Mouse (Mus musculus) embryonic facial prominence, embryonic 14.5 days (tissue): ENCODE data around the gene Krcc1. TPM values are rescaled to one million over a fixed set of nuclear protein-coding genes. Genes with fewer than 3 reads are reported as not detected.
A peak's percentile ranks its signal among the peaks of the same experiment; 100 is the strongest.
"Not testable (repeated sequence)": the region's sequence is repeated elsewhere in the genome, so short reads cannot be mapped to it uniquely, and the experiment has no call there.

Experiments
- ATAC-seq: fragments of 200-750 bp; cut with Nextera tagmentation; 2 replicates; pipeline ENCODE4 v1.8.0; 2017; ENCODE audit warnings: low read depth, moderate number of reproducible peaks, moderate TSS enrichment
- DNase-seq: peaks from one replicate; pipeline ENCODE4 v3.0.0-alpha.2; 2015; ENCODE audit warnings: low spot score
- H3K27ac ChIP-seq: fragments of 300-500 bp; sonication (generic); replicated peaks from 2 replicates; pipeline ENCODE4 v1.5.1; 2014; ENCODE audit warnings: low read depth, mild to moderate bottlenecking, low read length, moderate library complexity
- H3K27me3 ChIP-seq: fragments of 300-500 bp; sonication (generic); replicated peaks from 2 replicates; pipeline ENCODE4 v1.6.1; 2014; ENCODE audit warnings: low read length; ENCODE audit not compliant: control insufficient read depth, insufficient read depth
- H3K36me3 ChIP-seq: fragments of 300-500 bp; sonication (generic); 2 replicates; pipeline ENCODE4 v1.6.1; 2014; ENCODE audit warnings: low read length, mixed read lengths; ENCODE audit not compliant: control insufficient read depth, insufficient read depth
- H3K4me1 ChIP-seq: fragments of 300-500 bp; sonication (generic); 2 replicates; pipeline ENCODE4 v1.6.1; 2014; ENCODE audit warnings: antibody characterized with exemption, low read length; ENCODE audit not compliant: control insufficient read depth, insufficient read depth
- H3K4me2 ChIP-seq: fragments of 300-500 bp; sonication (generic); 2 replicates; pipeline ENCODE4 v1.6.1; 2014; ENCODE audit warnings: low read depth, mild to moderate bottlenecking, low read length, moderate library complexity, mixed read lengths
- H3K4me3 ChIP-seq: fragments of 300-500 bp; sonication (generic); 2 replicates; pipeline ENCODE4 v1.5.1; 2014; ENCODE audit warnings: low read depth, mild to moderate bottlenecking, low read length
- H3K9ac ChIP-seq: fragments of 300-500 bp; sonication (generic); 2 replicates; pipeline ENCODE4 v1.6.1; 2014; ENCODE audit warnings: low read depth, mild to moderate bottlenecking, low read length, moderate library complexity, mixed read lengths
- H3K9me3 ChIP-seq: fragments of 300-500 bp; sonication (generic); 2 replicates; pipeline ENCODE4 v1.6.1; 2016; ENCODE audit warnings: low read length; ENCODE audit not compliant: control insufficient read depth
- WGBS: fragments of 180-500 bp; shearing (Covaris S2); extraction: QIAGEN DNeasy Blood & Tissue Kit; methylation state at CpG from one replicate; pipeline ENCODE4 v1.1.7; 2014; 5-methylcytosine and 5-hydroxymethylcytosine counted together
- microRNA-seq: library from miRNA; unstranded; fragments of <30 nt; microRNA quantifications from one replicate; pipeline ENCODE4, GENCODE M21; 2016; ENCODE audit warnings: borderline number of aligned reads
- polyA plus RNA-seq: library from polyadenylated mRNA; unstranded; fragments of >200 nt; fragmentation: Nextera tagmentation; extraction: Ambion mirVana; gene quantifications from 2 replicates; pipeline ENCODE4 v1.2.1, GENCODE M21; 2014

The Krcc1 gene
- polyA plus RNA-seq, 1 experiment from 2014 or later: 47.5 TPM

GRCm38 (mm10) chr6:71331491-71331890, 60.0 kb downstream of the Krcc1 start:
- H3K4me3 ChIP-seq, H3K36me3 ChIP-seq, H3K9ac ChIP-seq, DNase-seq, H3K4me2 ChIP-seq, H3K9me3 ChIP-seq, ATAC-seq, H3K27me3 ChIP-seq, H3K4me1 ChIP-seq, H3K27ac ChIP-seq: not testable (repeated sequence)
- 76% methylated on average over 1 of the region's 4 CpGs for WGBS

- Histone ChIP-seq H3K4me3 (no peak overlapping the region), H3K27ac (no peak overlapping the region), H3K36me3 (no peaks in the 10 kb centered on the region), H3K4me2 (no peak overlapping the region), H3K9me3 (no peaks in the 10 kb centered on the region), H3K27me3 (no peaks in the 10 kb centered on the region), H3K9ac (no peak overlapping the region), H3K4me1 (no peaks in the 10 kb centered on the region)
- 75% methylated on average over 11 of the region's 11 CpGs for WGBS
- ATAC-seq (no peak), DNase-seq (no peak)
Observed at GRCm38 (mm10) chr6:71332236-71332965, 60.9 kb downstream of the Krcc1 start.

- no peak overlapping the region for H3K9ac ChIP-seq
- H3K27ac ChIP-seq: no peak overlapping the region
- H3K4me2 ChIP-seq: no peak overlapping the region
- 89% methylated on average over 3 of the region's 3 CpGs for WGBS
- no peaks in the 10 kb centered on the region for H3K27me3 ChIP-seq
- DNase-seq (no peak), ATAC-seq (no peak)
- H3K4me1 ChIP-seq: no peaks in the 10 kb centered on the region
- H3K4me3 ChIP-seq: no peak overlapping the region
- H3K9me3 ChIP-seq: no peaks in the 10 kb centered on the region
- H3K36me3 ChIP-seq: no peaks in the 10 kb centered on the region
Observed at GRCm38 (mm10) chr6:71333031-71333430, 61.6 kb downstream of the Krcc1 start.

GRCm38 (mm10) chr6:71333578-71334273, 62.2 kb downstream of the Krcc1 start:
- Histone ChIP-seq H3K27ac (no peak overlapping the region), H3K4me3 (no peak overlapping the region), H3K4me1 (no peaks in the 10 kb centered on the region), H3K36me3 (no peaks in the 10 kb centered on the region), H3K4me2 (no peak overlapping the region), H3K9me3 (no peaks in the 10 kb centered on the region), H3K27me3 (no peaks in the 10 kb centered on the region), H3K9ac (no peak overlapping the region)
- no peak for DNase-seq
- WGBS: 85% methylated on average over 11 of the region's 11 CpGs
- ATAC-seq: no peak

Small RNA genes lying within 50 kb of the gene (microRNA-seq; reads per million reads assigned to microRNA genes)
- gene Mir8112: 17.9 reads per million, percentile 33 among the genes with 10 or more reads in this experiment

Other genes starting within 250 kb of the Krcc1 start
- 7.6 and 8.1 TPM in 2 replicates for gene Thnsl2, start 127.2 kb upstream of the Krcc1 start, polyA plus RNA-seq
- not detected in 2 replicates for gene Fabp1, start 71.8 kb upstream of the Krcc1 start, polyA plus RNA-seq
- 28.9 and 31.5 TPM in 2 replicates for gene Smyd1, start 50.6 kb downstream of the Krcc1 start, polyA plus RNA-seq
- not detected in 2 replicates for gene Cd8b1, start 51.1 kb downstream of the Krcc1 start, polyA plus RNA-seq
- not detected in 2 replicates for gene Cd8a, start 101.8 kb downstream of the Krcc1 start, polyA plus RNA-seq
- gene Rmnd5a, start 169.0 kb downstream of the Krcc1 start, polyA plus RNA-seq: 8.3 and 9.6 TPM in 2 replicates
- 20.7 and 21.2 TPM in 2 replicates for gene Rnf103, start 222.2 kb downstream of the Krcc1 start, polyA plus RNA-seq